Mouse (Mus musculus): ENCODE measurements at regions not wholly inside any gene's neighbourhood (a gene's known extent, or its start where the extent isn't known, plus 50 kb on each side); places are given as distances from the start of the nearest gene placed in this dataset.

DNA sequence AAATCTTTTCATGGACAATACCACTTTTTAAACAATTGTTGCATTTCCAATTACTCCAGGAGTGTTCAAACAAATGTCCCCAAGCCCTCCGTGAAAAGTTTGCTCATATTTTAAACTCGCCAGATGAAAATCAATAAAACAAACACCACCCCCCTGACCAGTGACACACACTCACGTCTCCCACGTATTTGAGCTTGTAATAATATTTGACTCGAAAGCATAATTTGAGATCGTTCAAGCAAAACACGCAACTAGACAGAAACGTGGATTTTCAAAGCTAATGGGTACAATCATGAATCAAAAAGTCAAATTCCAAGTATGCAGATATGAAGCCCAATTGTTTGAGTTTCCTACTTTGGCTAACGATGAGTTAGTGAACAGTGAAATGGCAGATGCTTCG, 65.0 kb upstream of the Otx2 start:
- Histone ChIP-seq H3K36me3 (ENCODE audit: control insufficient read depth, insufficient read depth, low read length) (no peaks in the 10 kb centered on the region), H3K27ac (ENCODE audit: low read length) (no peak overlapping the region), H3K4me2 (ENCODE audit: low read length) (no peak overlapping the region), H3K4me3 (ENCODE audit: low read depth, low read length) (no peak overlapping the region), H3K9me3 (replicated peaks; ENCODE audit: control insufficient read depth, low read length, poor library complexity, severe bottlenecking) (no peaks in the 10 kb centered on the region), H3K27me3 (ENCODE audit: control insufficient read depth, insufficient read depth, low read depth, low read length) (no peaks in the 10 kb centered on the region), H3K9ac (ENCODE audit: low read depth, low read length) (no peak overlapping the region), H3K4me1 (ENCODE audit: control insufficient read depth, insufficient read depth, low read length) (peaks cover 4% of the 10 kb centered on the region; the same call in 1 of the 2 replicates)
- ATAC-seq, result no peak
- WGBS, result 23% methylated on average over 10 of the region's 10 CpGs

DNA sequence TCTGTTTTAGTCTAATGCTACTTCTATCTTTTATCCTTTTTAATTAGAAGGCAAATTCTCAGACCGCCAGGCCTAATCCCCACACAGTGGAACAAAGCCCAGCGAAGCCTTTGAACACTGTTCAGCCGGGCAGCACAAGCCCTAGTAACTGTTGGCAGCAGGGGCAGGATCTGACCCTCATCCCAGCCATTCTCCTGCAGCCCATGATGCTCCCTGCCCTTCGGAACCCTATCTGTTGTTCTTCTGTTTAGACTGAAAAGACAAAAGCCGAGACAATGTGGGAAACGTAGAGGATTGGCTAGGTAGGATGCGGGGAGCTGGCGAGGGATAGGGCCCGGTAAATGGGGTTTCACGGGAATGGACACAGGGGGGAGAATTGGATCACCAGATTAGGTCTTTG, 64.6 kb upstream of the Otx2 start:
- H3K4me2 ChIP-seq (ENCODE audit: low read length), result no peak overlapping the region
- peaks cover 4% of the 10 kb centered on the region; the same call in 1 of the 2 replicates for H3K4me1 ChIP-seq (ENCODE audit: control insufficient read depth, insufficient read depth, low read length)
- no peaks in the 10 kb centered on the region for H3K9me3 ChIP-seq (replicated peaks; ENCODE audit: control insufficient read depth, low read length, poor library complexity, severe bottlenecking)
- no peaks in the 10 kb centered on the region for H3K36me3 ChIP-seq (ENCODE audit: control insufficient read depth, insufficient read depth, low read length)
- H3K27ac ChIP-seq (ENCODE audit: low read length), result no peak overlapping the region
- H3K9ac ChIP-seq (ENCODE audit: low read depth, low read length), result no peak overlapping the region
- no peak overlapping the region for H3K4me3 ChIP-seq (ENCODE audit: low read depth, low read length)
- H3K27me3 ChIP-seq (ENCODE audit: control insufficient read depth, insufficient read depth, low read depth, low read length), result no peaks in the 10 kb centered on the region
- WGBS, result 13% methylated on average over 10 of the region's 10 CpGs
- peak; percentile 69 for ATAC-seq

DNA sequence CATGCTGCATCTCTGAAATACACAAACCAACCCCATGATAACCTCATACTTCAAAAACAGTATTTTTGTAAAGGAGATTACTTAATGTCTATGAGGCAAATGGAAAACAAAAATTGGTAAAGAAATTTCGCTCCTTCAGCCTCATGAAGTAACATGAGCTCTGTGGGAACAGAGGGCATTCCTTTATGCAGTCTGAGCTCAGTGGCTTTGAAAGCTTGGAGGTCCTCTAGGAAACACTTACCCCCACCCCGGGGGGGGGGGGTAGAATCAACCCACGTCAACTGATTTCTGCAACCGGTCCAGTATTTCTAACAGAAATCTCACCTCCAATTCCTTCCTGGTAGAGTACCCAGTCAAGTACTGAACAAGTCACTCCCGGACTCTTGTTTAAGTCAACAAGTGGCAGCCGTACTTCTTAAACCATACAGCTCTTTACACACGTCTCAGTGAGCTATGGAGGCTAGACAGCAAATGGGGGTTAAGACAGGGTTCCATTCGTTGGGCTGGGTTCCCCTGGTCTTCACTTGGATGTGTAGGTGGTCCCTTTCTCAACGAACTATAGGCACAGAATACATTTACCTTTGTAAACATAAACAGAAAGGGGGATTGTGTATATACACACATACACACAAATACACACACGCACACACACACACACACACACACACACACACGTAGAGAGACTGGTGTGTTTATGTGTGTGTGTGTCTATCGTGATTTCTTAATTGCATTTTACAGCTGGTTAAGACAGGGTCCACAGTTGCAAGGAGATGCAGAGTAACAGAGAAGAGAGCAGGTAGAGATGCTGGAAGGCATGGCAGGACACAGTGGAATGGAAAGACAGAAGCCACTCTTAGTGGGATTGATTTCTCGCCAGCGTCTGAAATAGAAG, 63.6 kb upstream of the Otx2 start:
- Histone ChIP-seq H3K27ac (ENCODE audit: low read length) (no peak overlapping the region), H3K4me3 (ENCODE audit: low read depth, low read length) (no peak overlapping the region), H3K9ac (ENCODE audit: low read depth, low read length) (no peak overlapping the region), H3K27me3 (ENCODE audit: control insufficient read depth, insufficient read depth, low read depth, low read length) (no peaks in the 10 kb centered on the region), H3K36me3 (ENCODE audit: control insufficient read depth, insufficient read depth, low read length) (no peaks in the 10 kb centered on the region), H3K9me3 (replicated peaks; ENCODE audit: control insufficient read depth, low read length, poor library complexity, severe bottlenecking) (no peaks in the 10 kb centered on the region), H3K4me2 (ENCODE audit: low read length) (no peak overlapping the region), H3K4me1 (ENCODE audit: control insufficient read depth, insufficient read depth, low read length) (peaks cover 4% of the 10 kb centered on the region; the same call in 1 of the 2 replicates)
- WGBS, result 20% methylated on average over 14 of the region's 14 CpGs
- no peak for ATAC-seq

DNA sequence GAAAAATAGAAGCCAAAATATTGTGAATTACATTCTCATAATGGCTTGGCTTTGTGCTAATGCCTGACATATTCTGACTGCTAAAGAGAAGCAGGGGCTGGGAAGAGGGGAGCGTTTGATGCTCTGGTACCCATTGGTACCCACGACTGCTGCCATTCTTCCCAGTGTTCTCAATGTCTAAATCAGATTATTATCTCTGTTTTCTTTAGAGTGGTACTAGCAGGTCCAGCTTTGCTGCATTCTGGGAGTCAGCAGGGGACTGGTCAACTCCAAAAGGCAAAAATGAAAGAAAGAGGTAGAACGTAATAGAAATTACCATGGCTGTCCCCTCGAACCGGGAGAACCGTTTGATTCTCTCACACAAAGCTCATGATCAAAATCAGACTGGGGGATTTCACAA, 62.6 kb upstream of the Otx2 start:
- H3K27ac ChIP-seq (ENCODE audit: low read length), result no peak overlapping the region
- 16% methylated on average over 6 of the region's 6 CpGs for WGBS
- no peaks in the 10 kb centered on the region for H3K36me3 ChIP-seq (ENCODE audit: control insufficient read depth, insufficient read depth, low read length)
- H3K9ac ChIP-seq (ENCODE audit: low read depth, low read length), result no peak overlapping the region
- H3K27me3 ChIP-seq (ENCODE audit: control insufficient read depth, insufficient read depth, low read depth, low read length), result no peaks in the 10 kb centered on the region
- H3K9me3 ChIP-seq (replicated peaks; ENCODE audit: control insufficient read depth, low read length, poor library complexity, severe bottlenecking), result no peaks in the 10 kb centered on the region
- peaks cover 4% of the 10 kb centered on the region; the same call in 1 of the 2 replicates for H3K4me1 ChIP-seq (ENCODE audit: control insufficient read depth, insufficient read depth, low read length)
- ATAC-seq, result no peak
- no peak overlapping the region for H3K4me3 ChIP-seq (ENCODE audit: low read depth, low read length)
- no peak overlapping the region for H3K4me2 ChIP-seq (ENCODE audit: low read length)

DNA sequence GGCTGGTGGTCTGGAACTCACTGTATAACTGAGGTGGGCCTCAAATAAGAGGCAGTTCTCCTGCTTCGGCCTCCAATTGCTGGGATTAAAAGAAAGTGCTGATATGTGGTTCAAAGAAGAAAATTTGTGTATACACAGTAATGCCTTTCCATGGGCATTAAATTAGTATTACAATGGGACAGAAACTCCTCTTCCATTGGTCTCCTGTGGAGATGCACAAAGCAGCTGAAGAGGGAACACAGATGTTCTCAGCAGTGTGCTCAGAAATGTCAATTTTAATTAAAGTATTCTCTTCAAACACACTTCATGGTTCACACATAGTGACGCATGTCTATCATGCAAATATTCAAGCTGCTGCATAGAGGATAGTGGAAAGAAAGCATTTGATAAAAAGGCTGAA, 56.4 kb upstream of the Otx2 start:
- ATAC-seq, result no peak
- H3K27me3 ChIP-seq (ENCODE audit: control insufficient read depth, insufficient read depth, low read depth, low read length), result no peaks in the 10 kb centered on the region
- 43% methylated on average over 2 of the region's 2 CpGs for WGBS
- H3K4me3 ChIP-seq (ENCODE audit: low read depth, low read length), result no peak overlapping the region
- H3K4me1 ChIP-seq (ENCODE audit: control insufficient read depth, insufficient read depth, low read length), result no peaks in the 10 kb centered on the region
- no peak overlapping the region for H3K9ac ChIP-seq (ENCODE audit: low read depth, low read length)
- no peak overlapping the region for H3K4me2 ChIP-seq (ENCODE audit: low read length)
- H3K9me3 ChIP-seq (replicated peaks; ENCODE audit: control insufficient read depth, low read length, poor library complexity, severe bottlenecking), result peaks cover 4% of the 10 kb centered on the region; the same call in 1 of the 2 replicates
- H3K36me3 ChIP-seq (ENCODE audit: control insufficient read depth, insufficient read depth, low read length), result no peaks in the 10 kb centered on the region
- no peak overlapping the region for H3K27ac ChIP-seq (ENCODE audit: low read length)
